Mouse (Mus musculus) heart, embryonic 16.5 days (tissue): ENCODE data around the gene Kif3c. TPM values are rescaled to one million over a fixed set of nuclear protein-coding genes. Genes with fewer than 3 reads are reported as not detected.
"Not testable (repeated sequence)": the region's sequence is repeated elsewhere in the genome, so short reads cannot be mapped to it uniquely, and the experiment has no call there.

ENCODE experiments used
- ATAC-seq: fragments of 200-750 bp; cut with Nextera tagmentation; replicated peaks from 2 replicates; pipeline ENCODE4 v1.8.0; 2017; ENCODE audit warnings: moderate number of reproducible peaks; ENCODE audit not compliant: insufficient read depth, low FRiP score; ENCODE audit errors: extremely low read depth
- H3K27ac ChIP-seq: fragments of 300-500 bp; sonication (generic); 2 replicates; pipeline ENCODE4 v1.5.1; 2014; ENCODE audit warnings: mild to moderate bottlenecking, low read length, control low read depth, moderate library complexity
- H3K27me3 ChIP-seq: fragments of 300-500 bp; sonication (generic); 2 replicates; pipeline ENCODE4 v1.6.1; 2014; ENCODE audit warnings: low read length, mixed read lengths; ENCODE audit not compliant: control insufficient read depth, insufficient read depth
- H3K36me3 ChIP-seq: fragments of 300-500 bp; sonication (generic); 2 replicates; pipeline ENCODE4 v1.6.1; 2014; ENCODE audit not compliant: control insufficient read depth, insufficient read depth
- H3K4me1 ChIP-seq: fragments of 300-500 bp; sonication (generic); 2 replicates; pipeline ENCODE4 v1.6.1; 2014; ENCODE audit warnings: low read length, mixed read lengths; ENCODE audit not compliant: control insufficient read depth, insufficient read depth
- H3K4me2 ChIP-seq: fragments of 300-500 bp; sonication (generic); 2 replicates; pipeline ENCODE4 v1.6.1; 2014; ENCODE audit warnings: low read depth, mild to moderate bottlenecking, control low read depth, low read length
- H3K4me3 ChIP-seq: fragments of 300-500 bp; sonication (generic); 2 replicates; pipeline ENCODE4 v1.5.1; 2014; ENCODE audit warnings: mild to moderate bottlenecking, control low read depth, low read length
- H3K9ac ChIP-seq: fragments of 300-500 bp; sonication (generic); 2 replicates; pipeline ENCODE4 v1.6.1; 2014; ENCODE audit warnings: low read length, control low read depth
- H3K9me3 ChIP-seq: fragments of 300-500 bp; sonication (generic); replicated peaks from 2 replicates; pipeline ENCODE4 v1.6.1; 2016; ENCODE audit warnings: low read length; ENCODE audit not compliant: control insufficient read depth
- WGBS: fragments of 180-500 bp; shearing (Covaris S2); extraction: QIAGEN DNeasy Blood & Tissue Kit; methylation state at CpG from one replicate; pipeline ENCODE4 v1.1.7; 2014; 5-methylcytosine and 5-hydroxymethylcytosine counted together
- polyA plus RNA-seq: library from polyadenylated mRNA; unstranded; fragments of >200 nt; fragmentation: Nextera tagmentation; extraction: Ambion mirVana; gene quantifications from 2 replicates; pipeline ENCODE4 v1.2.1, GENCODE M21; 2015

Gene Kif3c
- polyA plus RNA-seq, 1 experiment from 2014 or later = 5.2 TPM

- Histone ChIP-seq H3K9me3 (no peaks in the 10 kb centered on the region), H3K4me2 (no peak overlapping the region), H3K4me1 (0 out of 2 replicates have a peak, but pooled peaks cover 2% of the 10 kb centered on the region)
These were observed 26.3 kb downstream of the Kif3c start for GRCm38 (mm10) chr12:3391276-3391675.

DNA sequence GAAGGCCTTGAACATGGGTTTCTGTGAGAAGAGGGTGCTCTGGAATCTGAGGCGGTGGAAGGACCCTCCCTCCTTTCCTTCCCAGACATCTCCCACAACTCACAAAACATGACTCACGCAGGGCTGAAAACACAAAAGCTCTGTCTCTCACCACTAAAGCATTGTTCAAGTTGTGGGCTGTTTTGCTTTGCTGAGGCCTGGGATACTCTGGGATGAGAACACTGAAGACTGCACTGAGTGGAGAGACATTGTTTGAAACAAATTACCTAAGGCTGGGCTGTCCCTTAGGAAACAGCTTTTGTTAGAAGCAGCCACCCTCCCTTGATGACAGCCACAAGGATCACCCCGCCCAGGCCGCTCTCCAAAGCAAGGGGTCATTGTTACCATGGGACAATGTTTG lies 28.2 kb downstream of the Kif3c start:
- Histone ChIP-seq H3K27me3 (no peaks in the 10 kb centered on the region), H3K4me1 (0 out of 2 replicates have a peak, but pooled peaks cover 2% of the 10 kb centered on the region), H3K9me3 (no peaks in the 10 kb centered on the region), H3K4me3 (no peak overlapping the region), H3K27ac (no peak overlapping the region), H3K9ac (no peak overlapping the region), H3K36me3 (0 out of 2 replicates have a peak, but pooled peaks cover 3% of the 10 kb centered on the region), H3K4me2 (no peak overlapping the region)
- 45% methylated on average over 4 of the region's 4 CpGs for WGBS
- no peak for ATAC-seq

More at GRCm38 (mm10) chr12:3391276-3391675, 26.3 kb downstream of the Kif3c start:
- no peak overlapping the region for H3K27ac ChIP-seq
- 0 out of 2 replicates have a peak, but pooled peaks cover 3% of the 10 kb centered on the region for H3K36me3 ChIP-seq
- H3K4me3 ChIP-seq = no peak overlapping the region
- no peak overlapping the region for H3K9ac ChIP-seq
- no peak for ATAC-seq
- 75% methylated on average over 1 of the region's 1 CpGs for WGBS
- no peaks in the 10 kb centered on the region for H3K27me3 ChIP-seq

- Histone ChIP-seq H3K4me1 (no peaks in the 10 kb centered on the region), H3K9ac (no peak overlapping the region), H3K27ac (no peak overlapping the region), H3K27me3 (no peaks in the 10 kb centered on the region), H3K36me3 (no peaks in the 10 kb centered on the region), H3K9me3 (no peaks in the 10 kb centered on the region), H3K4me2 (no peak overlapping the region), H3K4me3 (no peak overlapping the region)
- no peak for ATAC-seq
- 85% methylated on average over 8 of the region's 8 CpGs for WGBS
These were observed 32.0 kb downstream of the Kif3c start for GRCm38 (mm10) chr12:3396931-3397330.

DNA sequence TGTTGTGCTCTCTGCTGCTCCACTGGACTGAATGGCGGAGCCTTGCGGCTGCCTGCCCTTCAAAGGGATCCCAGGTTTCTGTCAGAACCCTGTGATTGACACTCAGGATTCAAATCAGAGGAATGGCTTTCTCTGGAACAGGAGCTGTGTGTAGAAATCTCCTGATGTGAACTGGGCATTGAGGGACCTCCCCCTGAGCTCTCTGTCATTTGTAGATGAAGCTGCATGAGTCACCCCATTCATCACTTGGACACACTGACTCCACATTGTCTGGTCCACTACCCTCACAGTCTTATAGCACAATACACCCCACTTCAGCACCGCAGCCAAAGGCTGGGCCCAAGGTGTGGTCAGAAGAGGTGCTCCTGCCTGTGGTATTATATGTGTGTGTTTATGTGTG lies 40.7 kb downstream of the Kif3c start:
- H3K4me3 ChIP-seq, ATAC-seq, H3K4me1 ChIP-seq, H3K9me3 ChIP-seq, H3K27me3 ChIP-seq, H3K9ac ChIP-seq, H3K36me3 ChIP-seq, H3K27ac ChIP-seq, H3K4me2 ChIP-seq: not testable (repeated sequence)
- 92% methylated on average over 3 of the region's 3 CpGs for WGBS

- H3K4me2 ChIP-seq = no peak overlapping the region
- no peak for ATAC-seq
- no peak overlapping the region for H3K4me3 ChIP-seq
- H3K9ac ChIP-seq = no peak overlapping the region
- no peaks in the 10 kb centered on the region for H3K4me1 ChIP-seq
- H3K27me3 ChIP-seq = no peaks in the 10 kb centered on the region
- peaks cover 4% of the 10 kb centered on the region for H3K36me3 ChIP-seq
- no peak overlapping the region for H3K27ac ChIP-seq
- 94% methylated on average over 6 of the region's 6 CpGs for WGBS
- no peaks in the 10 kb centered on the region for H3K9me3 ChIP-seq
These were observed 41.7 kb downstream of the Kif3c start for GRCm38 (mm10) chr12:3406585-3406984.

GRCm38 (mm10) chr12:3414956-3415355 lies 50.0 kb downstream of the Kif3c start:
- no peak for ATAC-seq
- Histone ChIP-seq H3K27ac (no peak overlapping the region), H3K4me1 (no peaks in the 10 kb centered on the region), H3K9me3 (no peaks in the 10 kb centered on the region), H3K36me3 (no peaks in the 10 kb centered on the region; the same call in 1 of the 2 replicates), H3K4me3 (no peak overlapping the region), H3K4me2 (no peak overlapping the region), H3K27me3 (no peaks in the 10 kb centered on the region), H3K9ac (no peak overlapping the region)
- 88% methylated on average over 4 of the region's 4 CpGs for WGBS

DNA sequence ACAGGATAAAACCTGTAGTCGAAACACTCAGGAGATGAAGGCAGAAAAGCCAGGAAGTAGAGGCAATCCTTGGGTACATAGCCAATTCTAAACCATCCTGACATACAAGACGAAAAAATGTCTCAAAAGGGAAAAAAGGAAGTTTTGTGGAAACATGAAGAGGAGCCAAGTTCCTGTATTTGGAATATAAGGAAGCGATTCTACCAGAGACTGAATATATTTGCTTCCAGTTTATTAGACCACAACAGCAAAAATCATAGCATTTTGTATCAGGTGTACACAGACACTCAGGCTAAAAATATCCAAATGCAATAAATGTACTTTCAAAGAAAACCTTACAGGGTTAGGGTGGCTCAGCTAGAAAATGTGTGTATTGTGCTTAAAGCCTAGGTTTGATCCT lies 53.8 kb downstream of the Kif3c start:
- no peak overlapping the region for H3K4me2 ChIP-seq
- no peak overlapping the region for H3K4me3 ChIP-seq
- no peaks in the 10 kb centered on the region; the same call in 1 of the 2 replicates for H3K36me3 ChIP-seq
- H3K4me1 ChIP-seq = 0 out of 2 replicates have a peak, but pooled peaks cover 2% of the 10 kb centered on the region
- H3K27me3 ChIP-seq = no peaks in the 10 kb centered on the region
- no peak overlapping the region for H3K9ac ChIP-seq
- ATAC-seq = no peak
- no peaks in the 10 kb centered on the region for H3K9me3 ChIP-seq
- H3K27ac ChIP-seq = no peak overlapping the region
- 81% methylated on average over 3 of the region's 3 CpGs for WGBS

- Histone ChIP-seq H3K27ac (no peak overlapping the region), H3K4me1 (peaks cover 9% of the 10 kb centered on the region), H3K36me3 (no peaks in the 10 kb centered on the region), H3K9me3 (no peaks in the 10 kb centered on the region), H3K4me2 (no peak overlapping the region), H3K9ac (no peak overlapping the region), H3K4me3 (no peak overlapping the region), H3K27me3 (no peaks in the 10 kb centered on the region)
- WGBS = 78% methylated on average over 2 of the region's 2 CpGs
- ATAC-seq = no peak
These were observed 55.6 kb downstream of the Kif3c start for GRCm38 (mm10) chr12:3420519-3420918.

DNA sequence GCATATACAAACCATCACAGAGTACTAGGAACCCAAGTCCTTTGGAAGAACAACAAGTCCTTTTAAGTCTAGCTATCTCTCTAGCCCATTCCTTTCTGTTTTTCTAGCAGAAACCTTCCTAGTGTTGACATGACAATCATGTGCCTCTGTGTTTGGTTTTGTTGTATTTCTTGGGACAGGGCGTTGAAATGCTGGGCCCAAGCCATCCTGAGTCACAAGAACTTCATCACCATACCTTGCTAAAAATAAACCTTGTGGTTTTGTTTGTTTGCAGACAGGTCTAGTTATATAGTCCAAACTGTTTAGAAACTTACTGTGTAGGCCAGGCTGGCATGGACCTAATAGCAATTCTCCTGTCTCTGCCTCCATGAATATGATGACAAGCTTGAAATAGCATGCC lies 57.9 kb downstream of the Kif3c start:
- no peak overlapping the region for H3K9ac ChIP-seq
- no peak overlapping the region for H3K4me3 ChIP-seq
- no peak overlapping the region for H3K27ac ChIP-seq
- no peaks in the 10 kb centered on the region for H3K36me3 ChIP-seq
- no peak overlapping the region for H3K4me2 ChIP-seq
- H3K9me3 ChIP-seq = no peaks in the 10 kb centered on the region
- H3K4me1 ChIP-seq = peaks cover 11% of the 10 kb centered on the region
- H3K27me3 ChIP-seq = no peaks in the 10 kb centered on the region
- no peak for ATAC-seq
- WGBS = 63% methylated on average over 1 of the region's 1 CpGs
